Mouse (Mus musculus): ENCODE data around the gene Dcaf5.

Gene Dcaf5

GRCm38 (mm10) chr12:80331634-80332033 is 104.8 kb downstream of the Dcaf5 start:
- DNase-seq (ENCODE audit: low spot score), result no peak

GRCm38 (mm10) chr12:80330819-80331218 is 105.6 kb downstream of the Dcaf5 start:
- DNase-seq (ENCODE audit: low spot score), result no peak

- DNase-seq (ENCODE audit: low spot score), result no peak
Measured at GRCm38 (mm10) chr12:80329641-80330040, 106.8 kb downstream of the Dcaf5 start.

- DNase-seq (ENCODE audit: low spot score), result no peak
Measured at GRCm38 (mm10) chr12:80326047-80326446, 110.4 kb downstream of the Dcaf5 start.

GRCm38 (mm10) chr12:80324785-80325131 is 111.6 kb downstream of the Dcaf5 start:
- no peak for DNase-seq (ENCODE audit: low spot score)

GRCm38 (mm10) chr12:80324051-80324784 is 112.2 kb downstream of the Dcaf5 start:
- DNase-seq (ENCODE audit: low spot score), result no peak

GRCm38 (mm10) chr12:80323371-80324050 is 112.9 kb downstream of the Dcaf5 start:
- DNase-seq (ENCODE audit: low spot score), result no peak

GRCm38 (mm10) chr12:80322494-80322893 is 113.9 kb downstream of the Dcaf5 start:
- no peak for DNase-seq (ENCODE audit: low spot score)

- DNase-seq (ENCODE audit: low spot score), result no peak
Measured at GRCm38 (mm10) chr12:80319062-80319461, 117.3 kb downstream of the Dcaf5 start.

- DNase-seq (ENCODE audit: low spot score), result no peak
Measured at GRCm38 (mm10) chr12:80315321-80315720, 121.1 kb downstream of the Dcaf5 start.

GRCm38 (mm10) chr12:80311959-80312669 is 124.3 kb downstream of the Dcaf5 start:
- no peak for DNase-seq (ENCODE audit: low spot score)

- no peak for DNase-seq (ENCODE audit: low spot score)
Measured at GRCm38 (mm10) chr12:80307556-80307955, 128.8 kb downstream of the Dcaf5 start.

- no peak for DNase-seq (ENCODE audit: low spot score)
Measured at GRCm38 (mm10) chr12:80304518-80304917, 131.9 kb downstream of the Dcaf5 start.

GRCm38 (mm10) chr12:80300833-80301456 is 135.5 kb downstream of the Dcaf5 start:
- no peak for DNase-seq (ENCODE audit: low spot score)

- DNase-seq (ENCODE audit: low spot score), result no peak
Measured at GRCm38 (mm10) chr12:80298714-80299113, 137.7 kb downstream of the Dcaf5 start.

- no peak for DNase-seq (ENCODE audit: low spot score)
Measured at GRCm38 (mm10) chr12:80291895-80292435, 144.4 kb downstream of the Dcaf5 start.

- DNase-seq (ENCODE audit: low spot score), result no peak
Measured at GRCm38 (mm10) chr12:80290964-80291363, 145.4 kb downstream of the Dcaf5 start.

- DNase-seq (ENCODE audit: low spot score), result no peak
Measured at GRCm38 (mm10) chr12:80290483-80290882, 145.9 kb downstream of the Dcaf5 start.

GRCm38 (mm10) chr12:80289722-80290121 is 146.7 kb downstream of the Dcaf5 start:
- DNase-seq (ENCODE audit: low spot score), result no peak

GRCm38 (mm10) chr12:80285890-80286289 is 150.5 kb downstream of the Dcaf5 start:
- DNase-seq (ENCODE audit: low spot score), result no peak

Measured in spleen, adult 12 weeks (tissue).